Mouse (Mus musculus): ENCODE results near the gene Rhpn2.

Gene Rhpn2

DNA sequence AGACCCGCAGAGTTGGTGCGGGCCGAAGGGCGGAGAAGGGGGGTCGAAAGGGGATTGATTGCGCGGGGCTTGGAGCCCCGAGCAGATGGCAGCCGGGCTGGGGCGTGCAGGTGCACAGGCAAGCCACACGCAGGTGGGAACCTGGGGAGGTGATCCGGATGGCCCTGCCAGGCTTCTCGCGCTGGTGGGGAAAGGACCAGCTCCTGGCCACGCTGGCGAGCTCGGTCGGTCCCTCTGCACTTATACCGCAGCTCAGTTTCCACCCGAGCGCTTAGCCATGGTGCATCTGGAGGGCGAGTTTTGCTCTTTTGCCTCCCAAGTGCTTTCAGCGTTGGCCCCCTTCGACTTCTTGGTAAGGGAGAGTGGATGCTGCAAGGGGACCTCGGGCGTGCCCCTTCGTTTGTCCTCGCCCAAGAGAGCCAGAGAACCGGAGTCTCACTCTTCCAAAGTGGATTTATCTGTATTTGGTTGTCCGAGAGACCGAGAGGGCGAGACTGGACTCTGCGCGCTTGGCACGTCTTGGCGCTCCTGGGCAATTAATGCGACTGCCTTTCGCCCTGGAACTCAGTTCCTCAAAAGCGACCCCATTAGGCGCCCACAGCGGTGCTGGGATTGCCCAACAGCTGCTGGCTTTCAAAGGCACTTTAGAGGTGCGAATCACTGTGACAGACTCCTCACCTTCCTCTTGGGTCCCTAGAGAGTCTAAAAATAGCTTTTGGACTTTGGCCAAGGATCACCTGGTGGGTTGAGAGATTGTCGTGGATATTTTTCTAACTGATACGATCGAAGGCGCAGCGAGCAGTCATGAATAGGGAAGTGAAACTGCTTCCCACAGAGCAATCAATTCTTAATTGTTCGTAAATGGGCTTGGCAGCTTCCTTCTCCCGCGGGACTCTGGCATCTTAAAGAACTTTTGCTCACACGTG lies 820 bp downstream of the Rhpn2 start:
- TF ChIP-seq GATA4 (IDR thresholded peaks at IDR 0.05; ENCODE audit: insufficient replicate concordance, low read length): no peak

DNA sequence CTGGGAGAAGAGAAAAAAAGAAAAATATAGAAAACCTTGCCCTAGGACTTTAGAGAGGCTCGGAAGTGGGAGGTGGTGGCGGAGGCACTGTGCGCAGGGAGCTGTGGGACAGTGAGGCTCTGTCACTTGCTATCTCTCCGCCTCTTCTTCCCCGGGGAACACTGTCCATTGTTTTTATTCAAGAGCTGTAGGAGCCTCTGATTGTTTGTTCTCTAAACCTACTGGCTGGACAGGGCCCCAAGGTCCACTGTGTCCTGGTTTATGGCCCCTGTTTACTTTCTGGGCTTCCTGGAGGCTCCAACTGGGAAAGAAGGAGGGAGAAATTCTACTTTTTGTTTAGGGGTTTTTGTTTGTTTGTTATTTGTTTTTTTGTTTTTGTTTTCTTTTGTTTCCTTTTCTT lies 6.2 kb downstream of the Rhpn2 start:
- no peak for TF ChIP-seq GATA4 (IDR thresholded peaks at IDR 0.05; ENCODE audit: insufficient replicate concordance, low read length)

DNA sequence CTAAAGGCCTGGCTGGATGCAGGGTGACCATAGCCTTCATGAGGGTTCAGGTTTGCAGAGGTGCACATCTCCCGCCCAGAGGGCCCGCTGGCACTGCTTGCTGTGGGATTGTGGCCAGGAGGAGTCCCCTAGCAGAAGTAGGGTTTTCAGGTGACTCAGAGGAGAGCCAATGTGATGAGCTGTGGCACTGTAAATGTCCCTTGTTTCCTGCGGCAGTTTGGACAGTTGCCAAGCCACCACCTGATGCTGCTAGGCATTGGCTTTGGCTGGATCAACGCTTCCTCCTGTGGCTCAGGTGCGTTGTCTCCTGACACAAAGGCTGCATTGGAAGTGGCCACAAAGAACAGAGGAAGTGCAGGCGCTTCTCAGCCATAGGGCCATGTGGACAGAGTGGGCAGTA lies 7.3 kb downstream of the Rhpn2 start:
- TF ChIP-seq GATA4 (IDR thresholded peaks at IDR 0.05; ENCODE audit: insufficient replicate concordance, low read length): no peak

DNA sequence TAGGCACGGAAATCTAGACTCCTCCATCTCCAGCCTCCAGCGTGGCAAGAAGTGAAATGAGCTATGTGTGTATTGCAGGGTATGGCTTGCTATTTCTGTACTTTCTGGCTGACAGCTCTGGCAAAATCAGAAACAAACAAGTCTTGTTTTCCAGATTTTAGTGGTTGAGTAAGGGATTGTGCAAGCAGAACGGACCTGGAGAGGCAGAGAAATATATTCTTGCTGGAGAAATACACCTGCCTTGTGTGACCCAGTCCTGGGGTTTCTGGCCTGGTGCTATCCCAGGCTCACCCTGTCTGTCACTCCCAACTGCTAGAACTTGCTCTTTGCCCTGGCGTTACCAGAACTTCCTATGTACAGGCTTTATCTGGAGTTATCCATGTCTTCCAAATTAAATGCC lies 8.5 kb downstream of the Rhpn2 start:
- no peak for TF ChIP-seq GATA4 (IDR thresholded peaks at IDR 0.05; ENCODE audit: insufficient replicate concordance, low read length)

DNA sequence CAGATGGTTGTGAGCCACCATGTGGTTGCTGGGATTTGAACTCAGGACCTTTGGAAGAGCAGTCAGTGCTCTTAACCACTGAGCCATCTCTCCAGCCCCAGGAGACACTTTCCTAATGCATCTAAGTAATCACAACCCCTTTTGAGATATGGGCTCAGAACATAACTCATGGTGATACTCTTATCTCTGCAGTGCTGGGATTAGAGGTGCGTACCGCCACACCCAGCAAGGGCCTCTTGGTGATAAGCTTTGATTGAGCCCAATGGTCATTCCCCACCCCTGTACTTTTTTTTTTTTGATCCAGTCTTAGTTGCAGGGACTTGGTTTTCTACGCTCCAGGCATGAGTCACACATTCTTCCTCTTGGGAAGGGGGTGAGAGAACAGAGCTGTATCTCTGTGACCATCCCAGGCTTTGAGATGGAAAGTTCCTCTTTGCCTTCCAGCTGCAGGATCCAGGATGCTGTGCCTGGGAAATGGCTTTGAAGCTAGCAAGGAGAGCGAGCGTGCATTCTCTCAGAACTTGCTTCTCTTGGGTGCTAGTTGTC lies 10.9 kb downstream of the Rhpn2 start:
- TF ChIP-seq GATA4 (IDR thresholded peaks at IDR 0.05; ENCODE audit: insufficient replicate concordance, low read length): no peak

DNA sequence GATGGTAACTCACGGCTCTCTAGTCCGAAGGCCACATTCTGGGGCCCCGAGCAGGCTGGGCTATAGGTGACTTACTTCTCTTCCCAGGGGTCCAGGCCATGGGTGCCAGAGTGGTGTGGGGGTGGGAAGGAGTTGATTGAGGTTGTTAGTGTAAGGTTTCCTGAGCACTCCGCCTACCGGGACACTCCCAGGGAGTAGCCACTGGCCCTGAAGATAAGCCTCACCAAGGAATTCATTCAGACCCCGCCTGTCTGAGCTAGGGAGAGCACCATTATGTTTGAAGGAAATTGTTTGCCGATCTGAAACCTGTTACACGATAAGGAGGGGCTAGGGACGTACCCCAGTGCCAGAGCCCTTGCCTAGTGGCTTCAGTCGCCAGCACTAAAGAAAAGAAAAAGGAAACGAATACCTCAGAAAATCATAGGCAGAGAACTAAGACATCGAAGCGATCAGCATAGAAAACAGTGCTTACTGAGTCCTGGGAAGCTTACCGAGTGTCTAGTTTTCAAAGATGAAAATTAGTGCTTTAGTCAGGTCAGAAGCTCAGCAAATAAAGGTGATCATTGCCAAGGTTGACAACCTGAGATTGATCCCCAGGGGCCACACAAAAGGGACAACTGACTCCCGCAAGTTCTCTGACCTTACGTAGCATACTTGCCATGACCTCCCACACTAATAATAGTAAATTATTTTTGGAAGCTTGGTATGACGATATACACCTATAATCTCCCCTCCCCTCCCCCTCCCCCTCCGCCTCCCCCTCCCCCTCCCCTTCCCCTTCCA lies 14.1 kb downstream of the Rhpn2 start:
- TF ChIP-seq GATA4 (IDR thresholded peaks at IDR 0.05; ENCODE audit: insufficient replicate concordance, low read length): no peak

DNA sequence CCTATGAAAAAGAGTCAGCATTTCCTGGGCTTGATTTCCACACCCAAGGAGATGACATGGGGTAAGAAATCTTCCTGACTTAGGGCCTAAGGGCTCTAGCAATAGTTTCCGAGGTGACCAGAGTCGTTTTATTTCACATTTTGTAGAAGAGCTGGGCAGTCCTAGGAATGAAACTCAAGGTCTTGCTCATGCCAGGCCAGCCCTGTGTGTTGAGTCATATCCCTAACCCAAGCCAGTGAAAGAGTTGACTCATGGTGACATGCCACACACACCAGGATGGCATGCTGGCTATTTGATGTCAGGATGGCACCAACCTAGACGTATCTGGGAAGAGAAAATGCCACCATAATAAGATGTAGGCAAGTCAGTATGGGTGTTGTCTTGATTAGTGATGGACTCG lies 15.1 kb downstream of the Rhpn2 start:
- TF ChIP-seq GATA4 (IDR thresholded peaks at IDR 0.05; ENCODE audit: insufficient replicate concordance, low read length): no peak

DNA sequence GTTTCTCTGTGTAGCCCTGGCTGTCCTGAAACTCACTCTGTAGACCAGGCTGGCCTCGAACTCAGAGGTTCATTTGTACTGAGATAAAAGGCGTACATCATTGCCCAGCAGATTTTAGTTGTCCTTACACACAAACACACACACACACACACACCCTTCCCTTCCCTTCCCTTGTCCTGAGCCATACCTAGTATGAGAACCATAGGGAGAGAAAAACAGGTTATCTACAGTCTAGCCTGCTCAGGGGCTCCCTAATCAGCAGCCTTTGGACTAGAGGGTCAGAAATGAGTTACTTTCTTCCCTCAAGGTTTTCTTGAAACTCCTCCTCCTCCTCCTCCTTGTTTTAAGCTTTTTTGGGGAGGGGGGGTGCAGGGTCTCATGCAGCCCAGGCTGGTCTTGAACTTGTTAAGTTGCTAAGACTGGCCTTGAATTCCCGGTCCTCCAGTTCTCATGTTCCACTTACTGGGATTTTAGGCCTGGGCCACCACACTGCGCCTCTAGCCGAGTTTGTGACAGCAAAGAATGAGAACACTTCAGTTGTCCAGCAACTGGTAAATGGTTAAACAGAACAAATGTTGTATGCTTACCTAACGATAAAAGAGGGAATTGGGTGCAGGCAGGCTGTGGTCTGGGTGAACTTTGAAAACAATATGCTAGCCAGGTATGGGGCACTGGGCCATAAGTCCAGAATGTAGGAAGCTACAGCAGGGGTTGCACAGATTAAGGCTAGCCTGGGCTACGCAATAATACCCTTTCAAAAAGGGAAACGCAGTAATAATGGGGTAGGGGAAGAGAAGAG lies 16.1 kb downstream of the Rhpn2 start:
- no peak for TF ChIP-seq GATA4 (IDR thresholded peaks at IDR 0.05; ENCODE audit: insufficient replicate concordance, low read length)

DNA sequence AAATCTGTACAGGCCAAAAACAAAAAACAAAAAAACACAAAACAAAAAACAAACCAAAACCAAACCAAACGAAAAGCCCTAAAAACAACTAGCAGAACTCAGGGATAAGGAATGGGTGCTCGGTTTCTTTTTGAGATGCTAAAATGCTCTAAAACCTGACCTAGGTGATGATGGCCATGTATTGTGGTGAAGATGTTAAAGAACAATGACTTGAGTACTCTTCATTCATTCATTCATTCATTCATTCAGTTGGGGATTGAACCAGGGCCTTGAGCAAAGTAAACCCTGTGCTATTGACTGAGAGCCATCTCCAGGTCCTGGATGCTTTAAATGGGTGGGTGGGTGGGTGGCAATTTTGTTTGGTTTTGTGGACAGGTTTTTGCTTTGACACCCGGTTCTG lies 17.2 kb downstream of the Rhpn2 start:
- TF ChIP-seq GATA4 (IDR thresholded peaks at IDR 0.05; ENCODE audit: insufficient replicate concordance, low read length): no peak

DNA sequence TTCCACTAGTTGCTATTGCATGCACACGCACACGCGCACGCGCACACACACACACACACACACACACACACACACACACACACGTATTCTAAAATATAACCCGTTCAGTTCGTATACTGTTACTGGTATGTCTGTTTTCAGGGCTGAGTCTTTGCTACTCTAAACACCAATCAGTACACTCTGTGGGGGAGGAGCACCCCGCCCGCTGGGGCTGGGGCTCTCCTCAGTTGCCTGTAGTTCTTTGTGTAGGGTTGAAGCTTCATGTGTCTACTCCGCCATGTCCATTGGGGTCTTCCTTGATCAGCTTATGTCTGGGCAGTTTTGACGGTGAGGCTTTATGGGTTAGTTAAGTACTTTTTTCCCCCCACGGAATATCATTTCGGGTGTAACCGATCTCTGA lies 19.3 kb downstream of the Rhpn2 start:
- TF ChIP-seq GATA4 (IDR thresholded peaks at IDR 0.05; ENCODE audit: insufficient replicate concordance, low read length): no peak

DNA sequence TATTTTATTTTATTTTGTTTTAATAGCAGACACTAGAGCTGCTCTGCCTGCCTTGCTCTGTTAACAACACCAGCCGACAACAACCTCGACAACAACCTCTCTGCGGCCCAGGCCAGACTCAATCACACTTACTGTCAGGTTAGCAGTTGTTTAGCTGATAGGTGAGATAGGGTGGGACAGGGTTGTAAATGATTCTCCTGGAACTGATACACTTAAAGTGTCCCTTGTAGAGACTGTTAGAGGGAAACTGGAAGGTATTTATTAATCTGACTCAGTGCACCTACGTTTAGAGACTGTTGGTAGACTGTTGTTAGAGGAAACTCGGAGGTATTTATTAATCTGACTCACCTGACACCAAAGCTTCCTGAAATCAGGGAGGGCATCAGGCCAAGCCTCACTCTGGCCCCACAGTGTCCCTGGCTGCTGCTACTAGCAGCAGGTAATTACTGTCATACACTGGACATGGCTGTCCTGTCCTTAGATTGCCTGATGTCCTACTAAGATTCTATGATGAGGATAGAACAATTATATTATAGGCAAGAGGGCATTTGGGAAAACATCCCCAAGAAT lies 21.4 kb downstream of the Rhpn2 start:
- no peak for TF ChIP-seq GATA4 (IDR thresholded peaks at IDR 0.05; ENCODE audit: insufficient replicate concordance, low read length)

DNA sequence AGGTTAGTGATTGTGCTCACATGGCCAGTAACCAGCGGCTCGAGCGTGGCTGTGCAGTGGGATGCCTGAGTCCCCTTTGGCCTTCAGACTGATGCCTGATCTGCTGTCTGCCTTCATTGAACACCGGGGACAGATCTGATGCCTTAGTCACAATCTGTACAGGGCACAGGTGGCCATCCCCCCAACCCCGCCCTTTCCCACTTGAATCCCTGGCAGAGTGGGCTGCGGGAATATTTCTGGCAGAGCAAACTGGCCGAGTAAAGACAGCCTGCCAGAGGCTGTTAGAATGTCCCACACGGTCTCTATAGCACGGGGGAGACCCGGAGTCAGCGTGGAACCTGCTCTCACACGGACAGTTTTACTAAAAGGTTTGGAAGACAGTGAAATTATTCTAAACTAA lies 23.7 kb downstream of the Rhpn2 start:
- TF ChIP-seq GATA4 (IDR thresholded peaks at IDR 0.05; ENCODE audit: insufficient replicate concordance, low read length): no peak

DNA sequence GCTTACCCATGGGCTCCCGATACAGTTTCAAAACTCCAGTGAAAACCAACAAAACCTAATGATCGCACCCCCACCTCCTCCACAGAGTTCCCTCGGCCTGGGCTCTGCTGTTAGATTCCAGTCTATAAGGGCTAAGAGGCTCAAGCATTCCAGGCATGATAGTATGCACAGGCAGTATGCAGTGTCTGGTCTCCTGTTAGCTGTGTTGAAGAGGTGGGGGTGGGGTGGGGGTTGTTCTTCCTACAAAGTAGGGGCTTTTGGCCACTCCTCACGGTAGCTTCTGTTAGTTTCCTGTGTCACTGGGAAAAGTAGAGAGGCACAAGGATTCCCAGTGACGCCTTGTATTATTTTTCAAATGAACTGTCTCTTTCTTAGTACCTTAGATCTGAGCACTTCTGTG lies 28.3 kb downstream of the Rhpn2 start:
- no peak for TF ChIP-seq GATA4 (IDR thresholded peaks at IDR 0.05; ENCODE audit: insufficient replicate concordance, low read length)

DNA sequence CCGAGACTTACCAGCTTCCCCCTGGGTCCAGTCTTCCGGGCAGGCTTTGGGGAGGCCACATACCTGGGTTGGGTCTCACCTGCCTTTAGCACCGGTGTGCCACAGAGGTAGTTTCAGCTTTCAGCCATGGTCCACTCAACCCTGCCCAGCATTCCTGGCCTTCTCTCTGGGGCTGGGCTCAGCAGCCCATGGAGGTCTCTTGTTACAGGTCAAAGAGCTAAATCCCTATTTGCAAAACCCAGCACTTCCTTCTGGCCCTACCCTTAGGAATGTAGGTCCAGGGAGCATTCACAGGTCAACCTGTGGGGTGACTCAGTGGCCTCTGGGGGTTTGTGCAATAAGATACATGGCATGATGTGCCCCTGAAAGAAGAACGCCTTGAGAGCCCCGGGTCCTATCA lies 28.9 kb downstream of the Rhpn2 start:
- no peak for TF ChIP-seq GATA4 (IDR thresholded peaks at IDR 0.05; ENCODE audit: insufficient replicate concordance, low read length)
